Mouse (Mus musculus) CH12.LX (cell line): ENCODE data around the gene Foxp1. TPM values are rescaled to one million over a fixed set of nuclear protein-coding genes. Genes with fewer than 3 reads are reported as not detected.

Experiments
- DNase-seq: peaks from one replicate; pipeline ENCODE4 v3.0.0-alpha.2; 2013; ENCODE audit errors: extremely low read depth
- H3K27ac ChIP-seq: 2 replicates; pipeline ENCODE4 v1.5.1; 2012; ENCODE audit warnings: low read depth, mild to moderate bottlenecking, control low read depth, moderate library complexity; ENCODE audit not compliant: insufficient read depth
- H3K27me3 ChIP-seq: replicated peaks from 2 replicates; pipeline ENCODE3; 2012; ENCODE audit warnings: inconsistent platforms
- H3K36me3 ChIP-seq, 2 experiments: replicated peaks in 1 of 2; 2 replicates each; pipeline versions ENCODE3 to v1.6.1; 2012; ENCODE audit warnings: inconsistent platforms in 1 of 2, low read length in 1 of 2, mild to moderate bottlenecking in 1 of 2, mixed read lengths in 1 of 2, moderate library complexity in 1 of 2; ENCODE audit not compliant: control insufficient read depth in 1 of 2, insufficient read depth in 1 of 2
- H3K4me1 ChIP-seq, 2 experiments: 2 replicates each; pipeline ENCODE4 v1.6.1; 2012; ENCODE audit warnings: inconsistent platforms in 1 of 2, moderate library complexity in 1 of 2; ENCODE audit not compliant: insufficient read depth in 2 of 2, control insufficient read depth in 1 of 2
- H3K4me2 ChIP-seq: 2 replicates; pipeline ENCODE4 v1.6.1; 2012; ENCODE audit warnings: low read depth, mild to moderate bottlenecking, control low read depth; ENCODE audit not compliant: poor library complexity, insufficient read depth, severe bottlenecking
- H3K4me3 ChIP-seq, 3 experiments: fragments of 150-350 bp in 1 of 3; sonication (generic) in 1 of 3; replicated peaks in 1 of 3; 2 replicates each; pipeline versions ENCODE3 to v1.5.1; 2011 to 2012; ENCODE audit warnings: low read depth in 2 of 3, low read length in 2 of 3, mild to moderate bottlenecking in 2 of 3, moderate library complexity in 2 of 3, control low read depth in 1 of 3, improper control_type of control experiment in 1 of 3, inconsistent platforms in 1 of 3, mixed read lengths in 1 of 3; ENCODE audit not compliant: poor library complexity in 1 of 3
- H3K79me2 ChIP-seq: replicated peaks from 2 replicates; pipeline ENCODE4 v1.6.1; 2012; ENCODE audit warnings: mild to moderate bottlenecking, moderate library complexity; ENCODE audit not compliant: control insufficient read depth, poor library complexity, insufficient read depth, severe bottlenecking; ENCODE audit errors: extremely low read depth
- H3K9ac ChIP-seq: 2 replicates; pipeline ENCODE4 v1.6.1; 2012; ENCODE audit warnings: low read depth, mild to moderate bottlenecking, control low read depth, moderate library complexity; ENCODE audit not compliant: insufficient read depth
- H3K9me3 ChIP-seq: replicated peaks from 2 replicates; pipeline ENCODE3; 2012; ENCODE audit warnings: low read length, inconsistent platforms, mixed read lengths
- BHLHE40 ChIP-seq: IDR thresholded peaks from 2 replicates; pipeline ENCODE4 v1.6.1; 2011; ENCODE audit warnings: mild to moderate bottlenecking, low read depth, low read length, improper control_type of control experiment
- CHD2 ChIP-seq: IDR thresholded peaks from 2 replicates; pipeline ENCODE4 v1.6.1; 2011; ENCODE audit warnings: low read length, improper control_type of control experiment
- CTCF ChIP-seq, 2 experiments: IDR thresholded peaks in 1 of 2; conservative IDR thresholded peaks in 1 of 2; 2 replicates each; pipeline ENCODE4 v1.5.1; 2011 to 2012; ENCODE audit warnings: low read depth in 2 of 2, low read length in 2 of 2, improper control_type of control experiment in 1 of 2, inconsistent platforms in 1 of 2, mild to moderate bottlenecking in 1 of 2, moderate library complexity in 1 of 2
- E2F4 ChIP-seq: IDR thresholded peaks from 2 replicates; pipeline ENCODE4 v1.6.1; 2011; ENCODE audit warnings: low read depth, low read length, improper control_type of control experiment; ENCODE audit not compliant: insufficient replicate concordance
- ELF1 ChIP-seq: IDR thresholded peaks from 2 replicates; pipeline ENCODE4 v1.6.1; 2014; ENCODE audit warnings: low read depth, mild to moderate bottlenecking, inconsistent platforms, low read length, improper control_type of control experiment
- HCFC1 ChIP-seq: IDR thresholded peaks from 2 replicates; pipeline ENCODE4 v1.6.1; 2012; ENCODE audit warnings: low read depth, mild to moderate bottlenecking, inconsistent platforms, low read length, improper control_type of control experiment
- JUND ChIP-seq: conservative IDR thresholded peaks from 2 replicates; pipeline ENCODE4 v1.6.1; 2011; ENCODE audit warnings: low read depth, low read length, improper control_type of control experiment
- MAX ChIP-seq: IDR thresholded peaks from 2 replicates; pipeline ENCODE4 v1.6.1; 2011; ENCODE audit warnings: low read length, improper control_type of control experiment
- NELFE ChIP-seq: IDR thresholded peaks from 2 replicates; pipeline ENCODE4 v1.6.1; 2011; ENCODE audit warnings: low read depth, low read length, improper control_type of control experiment
- POLR2AphosphoS2 ChIP-seq: IDR thresholded peaks from 2 replicates; pipeline ENCODE4 v1.6.1; 2011; ENCODE audit warnings: low read depth, low read length, improper control_type of control experiment
- RCOR1 ChIP-seq: conservative IDR thresholded peaks from 2 replicates; pipeline ENCODE4 v1.6.1; 2012; ENCODE audit warnings: low read depth, mild to moderate bottlenecking, inconsistent platforms, low read length, improper control_type of control experiment
- TCF12 ChIP-seq: IDR thresholded peaks from 2 replicates; pipeline ENCODE4 v1.6.1; 2014; ENCODE audit warnings: low read depth, mild to moderate bottlenecking, inconsistent platforms, low read length, improper control_type of control experiment
- USF2 ChIP-seq: conservative IDR thresholded peaks from 2 replicates; pipeline ENCODE4 v1.6.1; 2011; ENCODE audit warnings: low read depth, low read length, improper control_type of control experiment
- ZKSCAN1 ChIP-seq: IDR thresholded peaks from 2 replicates; pipeline ENCODE4 v1.6.1; 2012; ENCODE audit warnings: low read depth, inconsistent platforms, low read length, improper control_type of control experiment, borderline replicate concordance
- ZMIZ1 ChIP-seq: IDR thresholded peaks from 2 replicates; pipeline ENCODE4 v1.6.1; 2012; ENCODE audit warnings: low read depth, mild to moderate bottlenecking, inconsistent platforms, low read length, improper control_type of control experiment
- ZNF384 ChIP-seq: IDR thresholded peaks from 2 replicates; pipeline ENCODE4 v1.6.1; 2012; ENCODE audit warnings: low read depth, low read length, improper control_type of control experiment, inconsistent platforms
- dilution Hi-C: fragments of 300-500 bp; cut with MboI; formaldehyde crosslinking; loops from 2 replicates; pipeline ENCODE4 v1.14.3; 2020; ENCODE audit warnings: low sequenced_read_pairs; ENCODE audit not compliant: extremely low pct_unique_long_range_greater_than_20kb, extremely low pct_ligation_motif_present
- in situ Hi-C: fragments of 300-500 bp; cut with MboI; formaldehyde crosslinking; loops from 3 replicates; pipeline ENCODE4 v1.14.3; 2019; ENCODE audit warnings: low sequenced_read_pairs, low pct_ligation_motif_present, low pct_unique_long_range_greater_than_20kb, mixed read lengths
- polyA plus RNA-seq: library from polyadenylated mRNA; unstranded; fragments of >175 nt; gene quantifications from 2 replicates; pipeline ENCODE4 v1.2.1, GENCODE M21; 2012; ENCODE audit warnings: low read depth; ENCODE audit not compliant: insufficient read length
- total RNA-seq, 2 experiments: library from RNA; depleted of rRNA; stranded (reverse); fragments of 300-350 nt in 1 of 2; fragments of >200 nt in 1 of 2; gene quantifications; 2 replicates each; pipeline ENCODE4 v1.2.3; 2012 to 2014

Foxp1 gene
- total and polyA plus RNA-seq, 3 experiments = 66.5 to 105 (median 87.4) TPM

DNA sequence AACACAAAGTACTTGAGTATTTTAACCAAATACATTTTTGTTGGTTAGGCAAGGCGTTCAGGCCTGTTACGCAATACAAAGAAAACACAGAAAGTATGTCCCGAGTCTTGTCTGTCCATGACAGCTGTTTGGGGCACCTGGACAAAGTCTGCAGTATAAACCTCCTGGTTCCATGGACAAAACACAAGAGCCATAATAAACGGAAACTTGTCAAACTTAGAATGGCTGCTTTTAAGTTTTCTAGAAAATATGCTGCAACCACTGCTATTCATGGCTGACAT is 378.8 kb downstream of the Foxp1 start:
- Histone ChIP-seq H3K36me3 (peaks cover 4 to 7% of the 10 kb centered on the region in 2 experiments), H3K9ac (no peak overlapping the region), H3K4me3 (no peak overlapping the region), H3K79me2 (no peaks in the 10 kb centered on the region; the same call in 1 of the 2 replicates), H3K4me1 (peaks cover 6 to 11% of the 10 kb centered on the region in 2 experiments; a peak in 3 of 4 replicates), H3K27ac (no peak overlapping the region), H3K27me3 (no peaks in the 10 kb centered on the region), H3K4me2 (no peak overlapping the region), H3K9me3 (no peaks in the 10 kb centered on the region)
- no peak for TF ChIP-seq ZMIZ1
- TF ChIP-seq ZKSCAN1 = no peak
- no peak for TF ChIP-seq HCFC1
- TF ChIP-seq TCF12 = no peak
- TF ChIP-seq USF2 = no peak
- TF ChIP-seq JUND = no peak
- TF ChIP-seq CTCF (conservative IDR thresholded peaks at IDR 0.05 in 1 of 2, IDR thresholded peaks at IDR 0.05 in 1 of 2; ENCODE audit: low read depth in 2 of 2, low read length in 2 of 2) = no peak
- TF ChIP-seq ELF1 = no peak
- TF ChIP-seq RCOR1 = no peak
- no peak for TF ChIP-seq MAX
- TF ChIP-seq E2F4 = no peak
- TF ChIP-seq BHLHE40 = no peak
- no peak for TF ChIP-seq NELFE
- in situ Hi-C loops (no loop called here), dilution Hi-C loops (no loop called here)
- DNase-seq = no peak

DNA sequence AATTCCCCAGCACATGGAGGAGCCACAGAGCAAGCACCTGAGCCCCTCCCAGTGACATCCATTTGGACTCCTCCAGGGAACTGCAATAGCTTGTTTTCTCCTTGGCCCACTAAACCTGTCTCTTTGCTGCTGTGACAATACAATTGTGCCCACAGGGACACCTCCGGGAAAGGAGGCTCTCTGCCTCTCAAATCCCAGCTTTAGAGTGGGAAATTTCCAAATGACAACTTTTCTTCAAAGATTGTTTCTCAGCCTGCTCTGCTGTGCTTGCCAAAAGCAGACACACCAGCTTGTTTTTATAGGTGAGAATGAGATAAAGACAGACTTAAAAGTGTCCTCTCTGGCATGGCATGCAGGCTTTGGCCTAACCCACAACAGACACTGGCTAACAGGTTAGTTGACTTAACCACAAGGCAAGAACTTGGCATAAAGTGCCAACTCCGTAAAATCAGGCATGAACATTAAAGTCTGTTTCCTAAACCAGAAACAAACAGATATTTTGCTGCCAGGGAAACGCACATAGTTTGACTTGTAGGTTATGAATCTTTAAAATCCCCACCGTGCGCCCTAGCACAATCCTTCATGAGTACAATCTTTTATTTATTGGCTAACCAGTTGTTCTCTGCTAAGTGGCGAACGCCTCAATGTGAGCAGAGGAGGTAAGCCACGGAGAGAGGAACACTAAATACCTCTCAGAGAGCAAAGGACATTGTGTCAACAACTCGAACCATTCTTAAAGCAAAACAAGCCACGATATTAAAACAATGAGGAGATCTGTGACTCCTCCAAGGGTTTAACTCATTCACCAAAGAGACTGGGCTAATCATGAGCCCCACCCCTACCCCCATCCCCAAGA is 379.4 kb downstream of the Foxp1 start:
- H3K27me3 ChIP-seq = no peaks in the 10 kb centered on the region
- in situ Hi-C loops (no loop called here), dilution Hi-C loops (no loop called here)
- no peak for TF ChIP-seq ZNF384
- TF ChIP-seq JUND = no peak
- no peak for TF ChIP-seq POLR2AphosphoS2
- no peak for TF ChIP-seq USF2
- no peak for TF ChIP-seq CHD2
- no peak for TF ChIP-seq RCOR1
- H3K9ac ChIP-seq = no peak overlapping the region
- H3K36me3 ChIP-seq = peaks cover 4 to 6% of the 10 kb centered on the region in 2 experiments
- H3K4me2 ChIP-seq = no peak overlapping the region
- DNase-seq = no peak
- H3K4me3 ChIP-seq = no peak overlapping the region
- no peaks in the 10 kb centered on the region for H3K9me3 ChIP-seq
- H3K79me2 ChIP-seq = no peaks in the 10 kb centered on the region; the same call in 1 of the 2 replicates
- no peak overlapping the region for H3K27ac ChIP-seq
- H3K4me1 ChIP-seq = peaks cover 6 to 11% of the 10 kb centered on the region in 2 experiments; a peak in 3 of 4 replicates
